Mouse (Mus musculus): Measurements from ENCODE around the gene Tmem108. TPM values are rescaled to one million over a fixed set of nuclear protein-coding genes. Genes with fewer than 3 reads are reported as not detected.

Tmem108 gene
- polyA plus RNA-seq, 1 experiment from 2014 or later, result 13.3 TPM

GRCm38 (mm10) chr9:103646605-103647004 lies 115.0 kb downstream of the Tmem108 start:
- Histone ChIP-seq H3K4me1 (no peaks in the 10 kb centered on the region), H3K9me3 (no peaks in the 10 kb centered on the region), H3K4me3 (no peak overlapping the region), H3K27ac (no peak overlapping the region), H3K9ac (no peak overlapping the region), H3K27me3 (no peaks in the 10 kb centered on the region), H3K36me3 (no peaks in the 10 kb centered on the region), H3K4me2 (no peak overlapping the region)
- no peak for ATAC-seq (ENCODE audit: borderline replicate concordance, extremely low read depth, low FRiP score, low TSS enrichment)
- 74% methylated on average over 2 of the region's 2 CpGs for WGBS

GRCm38 (mm10) chr9:103645724-103646123 lies 115.9 kb downstream of the Tmem108 start:
- Histone ChIP-seq H3K9ac (no peak overlapping the region), H3K27me3 (no peaks in the 10 kb centered on the region), H3K27ac (no peak overlapping the region), H3K9me3 (no peaks in the 10 kb centered on the region), H3K4me1 (no peaks in the 10 kb centered on the region), H3K36me3 (no peaks in the 10 kb centered on the region), H3K4me3 (no peak overlapping the region), H3K4me2 (no peak overlapping the region)
- no peak for ATAC-seq (ENCODE audit: borderline replicate concordance, extremely low read depth, low FRiP score, low TSS enrichment)
- WGBS, result 80% methylated on average over 7 of the region's 7 CpGs

GRCm38 (mm10) chr9:103642300-103642699 lies 119.3 kb downstream of the Tmem108 start:
- H3K27me3 ChIP-seq, result no peaks in the 10 kb centered on the region
- WGBS, result 75% methylated on average over 10 of the region's 10 CpGs
- no peak overlapping the region for H3K4me2 ChIP-seq
- ATAC-seq (ENCODE audit: borderline replicate concordance, extremely low read depth, low FRiP score, low TSS enrichment), result no peak
- H3K9me3 ChIP-seq, result no peaks in the 10 kb centered on the region
- H3K4me1 ChIP-seq, result no peaks in the 10 kb centered on the region
- no peak overlapping the region for H3K27ac ChIP-seq
- H3K4me3 ChIP-seq, result no peak overlapping the region
- H3K9ac ChIP-seq, result no peak overlapping the region
- H3K36me3 ChIP-seq, result no peaks in the 10 kb centered on the region

- no peaks in the 10 kb centered on the region for H3K4me1 ChIP-seq
- WGBS, result 80% methylated on average over 4 of the region's 4 CpGs
- H3K36me3 ChIP-seq, result no peaks in the 10 kb centered on the region
- no peak overlapping the region for H3K9ac ChIP-seq
- H3K9me3 ChIP-seq, result no peaks in the 10 kb centered on the region
- no peak for ATAC-seq (ENCODE audit: borderline replicate concordance, extremely low read depth, low FRiP score, low TSS enrichment)
- no peak overlapping the region for H3K4me2 ChIP-seq
- H3K27me3 ChIP-seq, result no peaks in the 10 kb centered on the region
- no peak overlapping the region for H3K4me3 ChIP-seq
- no peak overlapping the region for H3K27ac ChIP-seq
Measured at GRCm38 (mm10) chr9:103641340-103641739, 120.3 kb downstream of the Tmem108 start.

- Histone ChIP-seq H3K4me3 (no peak overlapping the region), H3K4me1 (no peaks in the 10 kb centered on the region), H3K9me3 (no peaks in the 10 kb centered on the region), H3K27me3 (no peaks in the 10 kb centered on the region), H3K9ac (no peak overlapping the region), H3K4me2 (no peak overlapping the region), H3K27ac (no peak overlapping the region), H3K36me3 (no peaks in the 10 kb centered on the region)
- no peak for ATAC-seq (ENCODE audit: borderline replicate concordance, extremely low read depth, low FRiP score, low TSS enrichment)
- 29% methylated on average over 1 of the region's 1 CpGs for whole genome bisulfite sequencing
Measured at GRCm38 (mm10) chr9:103639413-103639812, 122.2 kb downstream of the Tmem108 start.

- no peaks in the 10 kb centered on the region for H3K36me3 ChIP-seq
- no peak overlapping the region for H3K9ac ChIP-seq
- H3K9me3 ChIP-seq, result no peaks in the 10 kb centered on the region
- WGBS, result 58% methylated on average over 3 of the region's 3 CpGs
- ATAC-seq (ENCODE audit: borderline replicate concordance, extremely low read depth, low FRiP score, low TSS enrichment), result no peak
- no peak overlapping the region for H3K4me2 ChIP-seq
- H3K4me3 ChIP-seq, result no peak overlapping the region
- H3K4me1 ChIP-seq, result no peaks in the 10 kb centered on the region
- no peaks in the 10 kb centered on the region for H3K27me3 ChIP-seq
- H3K27ac ChIP-seq, result no peak overlapping the region
Measured at GRCm38 (mm10) chr9:103637451-103637850, 124.2 kb downstream of the Tmem108 start.

- no peak overlapping the region for H3K9ac ChIP-seq
- no peaks in the 10 kb centered on the region for H3K36me3 ChIP-seq
- no peak overlapping the region for H3K4me3 ChIP-seq
- H3K27me3 ChIP-seq, result no peaks in the 10 kb centered on the region
- H3K4me1 ChIP-seq, result no peaks in the 10 kb centered on the region
- H3K4me2 ChIP-seq, result no peak overlapping the region
- H3K27ac ChIP-seq, result no peak overlapping the region
- no peak for ATAC-seq (ENCODE audit: borderline replicate concordance, extremely low read depth, low FRiP score, low TSS enrichment)
- 55% methylated on average over 3 of the region's 3 CpGs for WGBS
- H3K9me3 ChIP-seq, result no peaks in the 10 kb centered on the region
Measured at GRCm38 (mm10) chr9:103636847-103637246, 124.8 kb downstream of the Tmem108 start.

GRCm38 (mm10) chr9:103628861-103629469 lies 132.7 kb downstream of the Tmem108 start:
- H3K27ac ChIP-seq, result no peak overlapping the region
- H3K27me3 ChIP-seq, result no peaks in the 10 kb centered on the region
- no peak for ATAC-seq (ENCODE audit: borderline replicate concordance, extremely low read depth, low FRiP score, low TSS enrichment)
- 31% methylated on average over 9 of the region's 9 CpGs for WGBS
- no peak overlapping the region for H3K4me2 ChIP-seq
- no peak overlapping the region for H3K9ac ChIP-seq
- no peak overlapping the region for H3K4me3 ChIP-seq
- H3K4me1 ChIP-seq, result no peaks in the 10 kb centered on the region
- H3K36me3 ChIP-seq, result no peaks in the 10 kb centered on the region
- no peaks in the 10 kb centered on the region for H3K9me3 ChIP-seq

- Histone ChIP-seq H3K4me1 (no peaks in the 10 kb centered on the region), H3K36me3 (no peaks in the 10 kb centered on the region), H3K4me3 (no peak overlapping the region), H3K27me3 (no peaks in the 10 kb centered on the region), H3K9ac (no peak overlapping the region), H3K27ac (no peak overlapping the region), H3K9me3 (no peaks in the 10 kb centered on the region), H3K4me2 (no peak overlapping the region)
- 86% methylated on average over 8 of the region's 8 CpGs for WGBS
- no peak for ATAC-seq (ENCODE audit: borderline replicate concordance, extremely low read depth, low FRiP score, low TSS enrichment)
Measured at GRCm38 (mm10) chr9:103627404-103627900, 134.2 kb downstream of the Tmem108 start.

- Histone ChIP-seq H3K4me3 (no peak overlapping the region), H3K9ac (no peak overlapping the region), H3K36me3 (no peaks in the 10 kb centered on the region), H3K4me1 (no peaks in the 10 kb centered on the region), H3K4me2 (no peak overlapping the region), H3K9me3 (no peaks in the 10 kb centered on the region), H3K27ac (no peak overlapping the region), H3K27me3 (no peaks in the 10 kb centered on the region)
- ATAC-seq (ENCODE audit: borderline replicate concordance, extremely low read depth, low FRiP score, low TSS enrichment), result no peak
- 84% methylated on average over 4 of the region's 4 CpGs for WGBS
Measured at GRCm38 (mm10) chr9:103626156-103626555, 135.5 kb downstream of the Tmem108 start.

- Histone ChIP-seq H3K36me3 (no peaks in the 10 kb centered on the region), H3K4me2 (no peak overlapping the region), H3K27me3 (no peaks in the 10 kb centered on the region), H3K9ac (no peak overlapping the region), H3K4me1 (no peaks in the 10 kb centered on the region), H3K4me3 (no peak overlapping the region), H3K9me3 (no peaks in the 10 kb centered on the region), H3K27ac (no peak overlapping the region)
- 30% methylated on average over 1 of the region's 1 CpGs for WGBS
- ATAC-seq (ENCODE audit: borderline replicate concordance, extremely low read depth, low FRiP score, low TSS enrichment), result no peak
Measured at GRCm38 (mm10) chr9:103624649-103625048, 137.0 kb downstream of the Tmem108 start.

GRCm38 (mm10) chr9:103623560-103624316 lies 137.9 kb downstream of the Tmem108 start:
- Histone ChIP-seq H3K9me3 (no peaks in the 10 kb centered on the region), H3K4me1 (no peaks in the 10 kb centered on the region), H3K27me3 (no peaks in the 10 kb centered on the region), H3K4me2 (no peak overlapping the region), H3K36me3 (no peaks in the 10 kb centered on the region), H3K9ac (no peak overlapping the region), H3K27ac (no peak overlapping the region), H3K4me3 (no peak overlapping the region)
- WGBS, result 75% methylated on average over 19 of the region's 19 CpGs
- no peak for ATAC-seq (ENCODE audit: borderline replicate concordance, extremely low read depth, low FRiP score, low TSS enrichment)
